Mouse (Mus musculus) thymus, postnatal 4 days (tissue): Measurements from ENCODE around the gene Kdelc2.

Source experiments
- DNase-seq: peaks from one replicate; pipeline ENCODE4 v3.0.0; 2021

Gene Kdelc2

GRCm38 (mm10) chr9:53383951-53384866 is at the start of gene Kdelc2:
Kdelc2 (plus strand) TSS chr9:53384025.
- DNase-seq = peak; percentile 54

- no peak for DNase-seq
These were observed 48.7 kb upstream of the Kdelc2 start for GRCm38 (mm10) chr9:53335131-53335530.

- DNase-seq = no peak
These were observed 44.2 kb upstream of the Kdelc2 start for GRCm38 (mm10) chr9:53339603-53340002.

- DNase-seq = no peak
These were observed 43.4 kb upstream of the Kdelc2 start for GRCm38 (mm10) chr9:53340328-53340916.

- DNase-seq = no peak
These were observed 42.9 kb upstream of the Kdelc2 start for GRCm38 (mm10) chr9:53340969-53341368.

- DNase-seq = no peak
These were observed 41.8 kb upstream of the Kdelc2 start for GRCm38 (mm10) chr9:53341981-53342380.

- DNase-seq = no peak
These were observed 39.0 kb upstream of the Kdelc2 start for GRCm38 (mm10) chr9:53344646-53345432.

- no peak for DNase-seq
These were observed 38.1 kb upstream of the Kdelc2 start for GRCm38 (mm10) chr9:53345728-53346127.

GRCm38 (mm10) chr9:53346402-53346801 is 37.4 kb upstream of the Kdelc2 start:
- DNase-seq = no peak

GRCm38 (mm10) chr9:53349211-53349610 is 34.6 kb upstream of the Kdelc2 start:
- DNase-seq = no peak

- DNase-seq = no peak
These were observed 33.5 kb upstream of the Kdelc2 start for GRCm38 (mm10) chr9:53350331-53350730.

- no peak for DNase-seq
These were observed 31.9 kb upstream of the Kdelc2 start for GRCm38 (mm10) chr9:53351899-53352298.

GRCm38 (mm10) chr9:53353161-53353560 is 30.7 kb upstream of the Kdelc2 start:
- no peak for DNase-seq

GRCm38 (mm10) chr9:53356219-53357155 is 27.3 kb upstream of the Kdelc2 start:
- DNase-seq = no peak

- no peak for DNase-seq
These were observed 12.5 kb upstream of the Kdelc2 start for GRCm38 (mm10) chr9:53371339-53371738.

- DNase-seq = peak; percentile 16
These were observed 7.9 kb upstream of the Kdelc2 start for GRCm38 (mm10) chr9:53375907-53376306.

GRCm38 (mm10) chr9:53376820-53377219 is 7.0 kb upstream of the Kdelc2 start:
- DNase-seq = peak; percentile 75

GRCm38 (mm10) chr9:53377597-53377996 is 6.2 kb upstream of the Kdelc2 start:
- DNase-seq = no peak

- DNase-seq = no peak
These were observed 5.7 kb upstream of the Kdelc2 start for GRCm38 (mm10) chr9:53378171-53378570.

- no peak for DNase-seq
These were observed 3.2 kb upstream of the Kdelc2 start for GRCm38 (mm10) chr9:53380595-53380994.

GRCm38 (mm10) chr9:53381113-53381615 is 2.7 kb upstream of the Kdelc2 start:
- no peak for DNase-seq

- DNase-seq = no peak
These were observed 1.0 kb downstream of the Kdelc2 start for GRCm38 (mm10) chr9:53384873-53385272.
